Mouse (Mus musculus) liver, adult 2 months (tissue): ENCODE measurements around the gene Efna4.

ENCODE experiments used
- CTCF ChIP-seq: fragments of 200-500 bp; IDR thresholded peaks from 2 replicates; pipeline ENCODE4 v1.5.1; 2011; ENCODE audit warnings: low read depth, low read length, control low read depth
- POLR2A ChIP-seq: fragments of 200-500 bp; IDR thresholded peaks from 2 replicates; pipeline ENCODE4 v1.6.1; 2011; ENCODE audit warnings: low read length, control low read depth; ENCODE audit not compliant: insufficient read depth; ENCODE audit errors: extremely low read depth

GRCm38 (mm10) chr3:89296761-89297396 is 40.9 kb downstream of the Efna4 start:
- TF ChIP-seq CTCF: no peak
- TF ChIP-seq POLR2A: no peak
